Mouse (Mus musculus) megakaryocyte, adult 5-6 weeks (primary cell): ENCODE data around the gene Gje1. TPM values are rescaled to one million over a fixed set of nuclear protein-coding genes. Genes with fewer than 3 reads are reported as not detected.
A peak's percentile ranks its signal among the peaks of the same experiment; 100 is the strongest.

Experiments
- ATAC-seq: 2 replicates; pipeline ENCODE4 v1.8.0; 2016; ENCODE audit warnings: mild to moderate bottlenecking, inconsistent platforms; ENCODE audit not compliant: poor library complexity, severe bottlenecking
- total RNA-seq, 2 experiments: library from RNA; stranded (forward) in 1 of 2; stranded (reverse) in 1 of 2; fragments of 153-499, 151-499 nt in 1 of 2; fragments of 221-1000, 200-1000 nt in 1 of 2; gene quantifications; 2 replicates each; pipeline versions ENCODE4 v1.2.3 to v1.2.4; 2015 to 2017

Gje1 gene
- total RNA-seq (2015) (not detected in 2 replicates), total RNA-seq (2017) (not detected in 2 replicates)

- ATAC-seq = no peak
These were observed at the start of gene Gje1 for GRCm38 (mm10) chr10:14718114-14718513. Gje1 (minus strand) TSS chr10:14718214.

GRCm38 (mm10) chr10:14760618-14761017 is 42.6 kb upstream of the Gje1 start:
- ATAC-seq = no peak

DNA sequence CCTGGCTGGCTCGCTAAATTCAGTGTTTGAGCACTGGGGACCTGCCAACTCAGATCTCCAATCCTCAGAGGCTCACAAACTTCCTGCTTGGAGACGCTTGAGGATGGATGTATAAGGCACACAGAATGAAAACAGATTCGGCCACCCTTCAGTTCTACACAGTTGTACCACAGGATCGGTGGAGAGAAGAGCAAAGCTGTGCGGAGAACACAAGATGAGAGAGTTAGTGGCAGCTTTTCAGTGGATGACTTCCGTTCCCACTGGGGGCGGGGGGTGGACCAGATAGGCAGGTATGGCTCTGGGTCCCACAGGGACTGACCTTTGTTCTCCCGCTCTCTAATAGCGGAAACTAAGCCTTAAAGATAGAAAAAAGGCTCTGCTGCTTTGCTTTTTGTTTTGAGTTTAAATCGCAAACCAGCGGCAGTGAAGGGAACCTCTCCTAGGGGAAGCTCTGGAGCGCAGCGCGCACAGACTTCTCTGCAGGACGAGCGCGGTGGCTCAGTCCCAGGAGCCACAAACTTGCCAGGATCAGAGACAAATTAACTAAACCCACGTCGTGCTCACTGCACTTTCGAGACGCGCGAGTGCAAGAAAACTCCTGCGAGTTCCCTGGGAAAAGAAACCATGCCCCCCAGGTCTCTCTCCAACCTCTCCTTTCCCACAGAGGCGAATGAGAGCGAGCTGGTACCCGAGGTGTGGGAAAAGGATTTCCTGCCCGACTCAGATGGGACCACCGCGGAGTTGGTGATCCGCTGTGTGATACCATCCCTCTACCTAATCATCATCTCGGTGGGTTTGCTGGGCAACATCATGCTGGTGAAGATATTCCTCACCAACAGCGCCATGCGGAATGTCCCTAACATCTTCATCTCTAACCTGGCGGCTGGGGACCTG is 41.9 kb upstream of the Gje1 start:
- no peak for ATAC-seq

DNA sequence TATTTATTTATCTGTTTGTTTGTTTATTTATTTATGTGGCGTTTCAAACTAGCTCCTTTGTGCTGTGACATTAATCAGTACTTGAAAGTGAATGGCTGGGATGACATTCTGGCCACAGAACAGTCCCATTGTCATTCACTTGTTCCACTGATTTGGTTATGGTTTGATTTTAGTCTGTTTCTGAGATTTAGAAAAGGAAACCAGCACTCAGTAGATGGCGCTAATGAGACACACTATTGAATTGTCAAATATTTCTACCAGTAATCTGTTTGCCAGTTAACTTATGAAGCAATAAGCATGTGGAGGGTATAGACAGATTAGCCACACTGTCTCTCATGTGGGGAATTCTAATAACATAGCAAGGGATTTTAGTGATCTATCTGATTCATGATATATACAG is 16.3 kb upstream of the Gje1 start:
- ATAC-seq = no peak

GRCm38 (mm10) chr10:14725671-14726070 is 7.7 kb upstream of the Gje1 start:
- no peak for ATAC-seq

DNA sequence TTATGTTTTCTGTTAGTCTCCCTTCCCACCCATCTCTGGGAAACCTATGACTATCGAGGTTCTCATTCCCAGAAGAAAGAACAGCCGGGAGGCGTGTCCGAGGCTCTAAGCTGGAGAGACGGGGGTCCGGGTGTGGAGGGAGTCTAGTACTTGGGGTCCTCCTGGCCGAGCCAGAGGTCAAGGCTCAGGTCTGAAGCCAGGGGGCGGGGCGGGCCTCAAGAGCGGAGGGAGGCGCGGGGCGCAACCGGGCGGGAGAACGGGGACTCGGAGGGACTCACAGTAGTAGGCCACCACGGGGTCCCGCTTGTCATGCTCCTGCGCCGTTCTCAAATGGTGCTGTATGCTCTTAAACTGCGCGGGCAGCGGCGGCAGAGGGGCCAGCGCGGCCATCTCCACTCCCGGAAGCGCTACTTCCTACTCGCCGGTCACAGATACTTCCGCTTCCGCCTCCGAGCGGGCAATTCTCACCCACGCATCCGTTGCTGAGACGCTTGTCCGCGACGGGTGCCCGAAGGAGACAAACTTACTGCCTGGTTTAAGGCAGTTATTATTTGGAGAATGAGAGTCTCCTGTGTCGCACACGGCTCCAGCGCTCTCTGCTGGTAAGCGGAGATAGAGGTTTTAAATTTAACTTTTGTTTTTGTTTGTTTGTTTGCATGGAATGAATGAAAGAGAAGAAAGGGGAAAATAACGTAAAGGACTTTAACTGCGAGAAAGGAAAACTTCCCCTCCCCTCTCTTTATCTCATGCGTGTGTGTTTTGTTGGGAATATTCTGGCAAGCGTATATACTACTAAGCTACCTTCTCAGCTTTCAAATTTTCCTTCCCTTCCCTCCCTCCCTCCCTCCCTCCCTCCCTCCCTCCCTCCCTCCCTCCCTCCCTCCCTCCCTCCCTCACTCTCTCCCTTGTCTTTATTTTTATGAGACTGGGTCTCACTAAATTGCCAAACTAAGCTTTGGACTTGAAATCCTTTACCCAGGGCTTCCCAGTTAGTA is 12.6 kb downstream of the Gje1 start, which contains the start of the genes Vta1 and Nmbr:
TSS of gene Vta1 (minus strand) at position 489 of the 995 bp plus-strand sequence.
TSS of gene Nmbr (plus strand) at position 520 of the 995 bp plus-strand sequence.
- ATAC-seq = peak; percentile 99

- no peak for ATAC-seq
These were observed 14.1 kb downstream of the Gje1 start for GRCm38 (mm10) chr10:14703830-14704420.

GRCm38 (mm10) chr10:14703239-14703638 is 14.8 kb downstream of the Gje1 start:
- ATAC-seq = no peak

DNA sequence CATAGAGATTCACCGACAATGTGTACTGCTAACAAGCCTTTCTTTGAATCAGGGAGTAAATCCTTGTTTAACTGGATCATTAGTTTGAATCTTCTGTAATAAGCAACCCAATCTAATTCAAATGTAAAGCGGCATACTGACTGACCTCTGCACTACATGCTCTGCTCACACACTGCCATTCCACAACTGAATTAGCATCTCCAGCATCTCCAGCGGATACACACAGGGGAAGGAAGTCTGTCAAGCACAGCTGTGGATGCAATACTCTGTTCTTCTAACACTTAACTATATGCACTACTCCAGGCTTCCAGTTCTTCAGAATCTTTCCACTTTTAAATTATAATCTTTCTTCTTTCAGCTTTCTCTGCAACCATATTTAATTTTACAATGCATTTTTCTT is 27.7 kb downstream of the Gje1 start:
- no peak for ATAC-seq

- ATAC-seq = no peak
These were observed 29.1 kb downstream of the Gje1 start for GRCm38 (mm10) chr10:14688785-14689442.

GRCm38 (mm10) chr10:14685663-14686062 is 32.4 kb downstream of the Gje1 start:
- ATAC-seq = no peak

GRCm38 (mm10) chr10:14666147-14666546 is 51.9 kb downstream of the Gje1 start:
- no peak for ATAC-seq

Other genes with a start within 250 kb of the Gje1 start
- gene Adgrg6, start 172.6 kb downstream of the Gje1 start, total RNA-seq (2015) = 2.5 and 3.6 TPM in 2 replicates
- gene Adgrg6, start 172.6 kb downstream of the Gje1 start, total RNA-seq (2017) = 2.4 and 2.8 TPM in 2 replicates
- gene Vta1, start 12.7 kb downstream of the Gje1 start, total RNA-seq (2015) = 71.7 and 92.2 TPM in 2 replicates
- 60.9 and 72.9 TPM in 2 replicates for gene Vta1, start 12.7 kb downstream of the Gje1 start, total RNA-seq (2017)
- gene Nmbr, start 12.6 kb downstream of the Gje1 start, total RNA-seq (2015) = not detected in 2 replicates
- 0.73 TPM in 1 of 2 replicates, not detected in the other for gene Nmbr, start 12.6 kb downstream of the Gje1 start, total RNA-seq (2017)